Mouse (Mus musculus) erythroblast, embryonic 14.5 days (primary cell): ENCODE measurements around the gene Erbb2.

ENCODE experiments used
- GATA1 ChIP-seq: IDR thresholded peaks from 2 replicates; pipeline ENCODE4 v1.6.1; 2012; ENCODE audit warnings: low read length, inconsistent platforms, mixed read lengths
- TAL1 ChIP-seq: IDR thresholded peaks from 3 replicates; pipeline ENCODE4 v1.6.1; 2012; ENCODE audit warnings: low read length, inconsistent platforms, mixed read lengths

DNA sequence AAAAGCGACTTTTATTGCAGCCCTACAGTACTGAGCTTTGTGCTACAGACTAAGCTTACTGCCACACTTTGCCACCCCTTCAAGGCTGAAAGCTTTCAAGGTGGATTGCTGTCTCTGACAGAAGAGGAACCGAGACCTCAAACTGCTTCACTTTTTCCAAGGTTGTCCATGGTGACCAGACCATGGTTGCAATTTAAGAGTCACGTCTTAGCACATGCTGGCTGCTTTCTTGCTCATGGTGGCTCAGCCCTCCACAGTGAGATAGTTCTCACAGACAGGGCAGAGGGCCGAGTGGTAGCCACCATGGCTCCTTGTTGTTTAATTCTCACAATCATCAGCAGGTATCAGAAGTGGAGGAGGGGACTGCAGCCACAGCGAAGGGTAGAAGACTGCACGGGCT, 58.5 kb downstream of the Erbb2 start:
- TF ChIP-seq TAL1: no peak
- TF ChIP-seq GATA1: no peak
